Mouse (Mus musculus) adrenal gland, postnatal 36 days (tissue): ENCODE measurements around the gene Fcgr1. TPM values are rescaled to one million over a fixed set of nuclear protein-coding genes. Genes with fewer than 3 reads are reported as not detected.
A peak's percentile ranks its signal among the peaks of the same experiment; 100 is the strongest.
"Not testable (repeated sequence)": the region's sequence is repeated elsewhere in the genome, so short reads cannot be mapped to it uniquely, and the experiment has no call there.

Experiments used
- DNase-seq, 2 experiments: peaks; one replicate each; pipeline ENCODE4 v3.0.0; 2021; ENCODE audit warnings: mixed read lengths in 1 of 2
- total RNA-seq, 2 experiments: library from RNA; stranded (reverse); gene quantifications; 2 replicates each; pipeline ENCODE4 v1.2.3; 2021

Fcgr1 gene
- total RNA-seq, 2 experiments from 2014 or later = 1.7 to 1.9 TPM

GRCm38 (mm10) chr3:96269511-96270474 is 24.0 kb downstream of the Fcgr1 start, which contains the start of gene Hist2h2bb:
Gene Hist2h2bb, plus strand, starts transcription at chr3:96269752.
- peak; percentile 85 to 88 for DNase-seq

- not testable (repeated sequence) for DNase-seq
Measured at GRCm38 (mm10) chr3:96268776-96269378, 24.9 kb downstream of the Fcgr1 start.

GRCm38 (mm10) chr3:96268051-96268775 is 25.6 kb downstream of the Fcgr1 start, which contains the start of gene Hist2h3b:
Gene Hist2h3b, plus strand, starts transcription at chr3:96268654.
- peak; percentile 80 to 84 for DNase-seq

GRCm38 (mm10) chr3:96267541-96267940 is 26.2 kb downstream of the Fcgr1 start:
- no peak for DNase-seq

- no peak for DNase-seq
Measured at GRCm38 (mm10) chr3:96266132-96266710, 27.5 kb downstream of the Fcgr1 start.

GRCm38 (mm10) chr3:96264404-96264949 is 29.3 kb downstream of the Fcgr1 start:
- DNase-seq = no peak

- peak; percentile 49 to 59 for DNase-seq
Measured at GRCm38 (mm10) chr3:96263558-96264403, 30.0 kb downstream of the Fcgr1 start.

- peak; percentile 93 for DNase-seq
Measured at GRCm38 (mm10) chr3:96262979-96263550, 30.7 kb downstream of the Fcgr1 start, which contains the start of gene Hist2h4. Gene Hist2h4, minus strand, starts transcription at chr3:96263311.

GRCm38 (mm10) chr3:96262216-96262875 is 31.4 kb downstream of the Fcgr1 start:
- DNase-seq = peak; percentile 88 to 90

GRCm38 (mm10) chr3:96261623-96262022 is 32.1 kb downstream of the Fcgr1 start:
- no peak for DNase-seq

GRCm38 (mm10) chr3:96260220-96260619 is 33.5 kb downstream of the Fcgr1 start:
- DNase-seq = no peak

GRCm38 (mm10) chr3:96257190-96257589 is 36.6 kb downstream of the Fcgr1 start:
- DNase-seq = no peak

- DNase-seq = no peak
Measured at GRCm38 (mm10) chr3:96255926-96256593, 37.7 kb downstream of the Fcgr1 start.

GRCm38 (mm10) chr3:96254683-96255355 is 39.0 kb downstream of the Fcgr1 start:
- no peak for DNase-seq

- no peak for DNase-seq
Measured at GRCm38 (mm10) chr3:96251787-96252186, 42.0 kb downstream of the Fcgr1 start.

- DNase-seq = no peak
Measured at GRCm38 (mm10) chr3:96250890-96251289, 42.9 kb downstream of the Fcgr1 start.

GRCm38 (mm10) chr3:96249034-96249345 is 44.8 kb downstream of the Fcgr1 start:
- DNase-seq = no peak
